Mouse (Mus musculus) heart, embryonic 11.5 days (tissue): ENCODE results near the gene Tasp1. TPM values are rescaled to one million over a fixed set of nuclear protein-coding genes. Genes with fewer than 3 reads are reported as not detected.
A peak's percentile ranks its signal among the peaks of the same experiment; 100 is the strongest.

Source experiments
- ATAC-seq: fragments of 200-750 bp; cut with Nextera tagmentation; replicated peaks from 2 replicates; pipeline ENCODE4 v1.8.0; 2017; ENCODE audit warnings: moderate library complexity; ENCODE audit not compliant: insufficient number of reproducible peaks, low FRiP score, low TSS enrichment
- H3K27ac ChIP-seq: fragments of 300-500 bp; sonication (generic); 2 replicates; pipeline ENCODE4 v1.5.1; 2014; ENCODE audit warnings: mild to moderate bottlenecking, low read depth, low read length
- H3K27me3 ChIP-seq: fragments of 300-500 bp; sonication (generic); 2 replicates; pipeline ENCODE4 v1.6.1; 2014; ENCODE audit warnings: mild to moderate bottlenecking, low read length, mixed read lengths; ENCODE audit not compliant: control insufficient read depth, insufficient read depth
- H3K36me3 ChIP-seq: fragments of 300-500 bp; sonication (generic); 2 replicates; pipeline ENCODE4 v1.6.1; 2014; ENCODE audit warnings: mild to moderate bottlenecking, low read length, moderate library complexity, mixed read lengths; ENCODE audit not compliant: control insufficient read depth, insufficient read depth
- H3K4me1 ChIP-seq: fragments of 300-500 bp; sonication (generic); 2 replicates; pipeline ENCODE4 v1.6.1; 2014; ENCODE audit warnings: low read length; ENCODE audit not compliant: control insufficient read depth, insufficient read depth
- H3K4me2 ChIP-seq: fragments of 300-500 bp; sonication (generic); 2 replicates; pipeline ENCODE4 v1.6.1; 2014; ENCODE audit warnings: mild to moderate bottlenecking, moderate library complexity
- H3K4me3 ChIP-seq: fragments of 300-500 bp; sonication (generic); 2 replicates; pipeline ENCODE4 v1.5.1; 2014; ENCODE audit warnings: low read depth, low read length
- H3K9ac ChIP-seq: fragments of 300-500 bp; sonication (generic); 2 replicates; pipeline ENCODE4 v1.6.1; 2014; ENCODE audit warnings: mild to moderate bottlenecking, low read depth, low read length, moderate library complexity
- H3K9me3 ChIP-seq: fragments of 300-500 bp; sonication (generic); replicated peaks from 2 replicates; pipeline ENCODE4 v1.6.1; 2016; ENCODE audit warnings: low read length; ENCODE audit not compliant: control insufficient read depth
- WGBS: fragments of 180-500 bp; shearing (Covaris S2); extraction: QIAGEN DNeasy Blood & Tissue Kit; methylation state at CpG from one replicate; pipeline ENCODE4 v1.1.7; 2014; ENCODE audit not compliant: insufficient replicate concordance; 5-methylcytosine and 5-hydroxymethylcytosine counted together
- polyA plus RNA-seq: library from polyadenylated mRNA; unstranded; fragments of >200 nt; fragmentation: Nextera tagmentation; extraction: Ambion mirVana; gene quantifications from 2 replicates; pipeline ENCODE4 v1.2.1, GENCODE M21; 2014

The Tasp1 gene
- 14.7 and 15.5 TPM in 2 replicates for polyA plus RNA-seq

DNA sequence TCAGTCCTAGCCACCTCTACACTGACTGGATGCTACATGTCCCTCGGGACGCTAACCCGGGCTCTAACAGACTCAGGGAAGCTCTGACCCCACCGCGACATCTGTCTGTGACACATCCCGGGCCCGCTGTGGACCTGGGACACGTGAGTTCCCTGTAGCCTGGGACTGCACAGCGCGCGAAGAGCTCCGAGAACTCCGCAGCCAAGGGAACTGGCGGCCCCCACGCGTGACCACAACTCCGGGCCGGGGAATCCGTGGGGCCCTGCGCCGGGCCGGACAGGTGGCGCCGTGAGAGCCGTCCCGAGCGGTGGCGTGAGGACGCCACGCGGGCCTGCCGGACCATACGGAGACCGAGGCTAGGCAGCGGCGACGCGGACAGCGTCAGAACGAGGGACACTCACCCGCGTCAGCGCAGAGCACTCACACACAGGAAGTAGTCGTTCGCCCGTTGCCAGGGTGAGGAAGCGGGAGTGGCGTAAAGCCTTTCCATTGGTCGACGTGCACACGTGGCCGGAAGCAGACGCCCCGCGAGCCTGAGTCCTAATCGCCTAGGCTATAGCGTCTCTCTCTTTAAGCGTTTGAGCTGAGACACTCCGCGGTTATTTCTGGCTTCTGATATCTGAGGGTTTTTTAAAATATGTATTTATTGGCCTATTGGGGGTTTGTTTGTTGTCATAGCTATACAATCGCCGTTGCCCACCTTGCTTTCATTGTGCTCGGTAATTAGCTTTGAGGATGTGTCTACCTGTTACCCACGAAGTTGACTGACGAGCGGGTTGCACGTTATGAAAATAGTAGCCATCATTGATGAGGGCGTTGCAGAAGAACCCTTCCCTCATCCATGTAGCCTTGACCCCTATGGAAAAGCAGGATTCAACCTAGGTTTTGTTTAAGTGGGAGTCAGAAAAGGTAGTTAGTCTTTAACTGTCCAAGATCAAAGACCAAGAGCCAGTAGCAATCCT lies at the start of gene Tasp1:
TSS of gene Tasp1 (minus strand) at position 453 of the 962 bp plus-strand sequence.
- Histone ChIP-seq H3K36me3 (no peaks in the 10 kb centered on the region), H3K27me3 (no peaks in the 10 kb centered on the region), H3K4me3 (peak within 1 kb of the TSS; percentile 87), H3K4me2 (peak within 1 kb of the TSS; percentile 84), H3K9ac (peak within 1 kb of the TSS; percentile 94), H3K9me3 (no peaks in the 10 kb centered on the region), H3K27ac (peak within 1 kb of the TSS; percentile 90), H3K4me1 (no peaks in the 10 kb centered on the region)
- peak; percentile 100 for ATAC-seq
- under 1% methylated on average over 68 of the region's 68 CpGs for WGBS

DNA sequence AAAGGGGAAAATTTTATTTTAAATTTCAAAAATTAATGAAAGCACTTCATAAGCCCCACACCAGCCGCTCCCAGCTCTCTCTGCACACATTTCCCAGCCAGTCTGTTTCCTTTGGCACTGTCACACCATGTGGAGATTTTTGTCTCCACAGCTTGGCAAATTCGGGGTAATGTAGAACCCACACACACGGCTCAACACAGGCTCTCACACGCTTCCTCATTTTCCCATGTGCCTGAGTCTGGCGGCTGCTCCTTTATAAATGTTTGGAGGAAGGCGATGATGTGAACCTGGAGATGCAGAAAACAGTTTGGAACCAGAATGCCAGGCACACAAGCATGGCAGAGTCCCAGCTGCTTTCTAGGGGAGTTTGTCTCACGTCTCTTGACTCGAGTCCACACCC lies 47.2 kb upstream of the Tasp1 start:
- H3K4me1 ChIP-seq = no peaks in the 10 kb centered on the region
- H3K27me3 ChIP-seq = no peaks in the 10 kb centered on the region
- no peak overlapping the region for H3K27ac ChIP-seq
- ATAC-seq = no peak
- 80% methylated on average over 8 of the region's 8 CpGs for WGBS
- H3K4me3 ChIP-seq = no peak overlapping the region
- no peaks in the 10 kb centered on the region; the same call in 1 of the 2 replicates for H3K9me3 ChIP-seq
- no peak overlapping the region for H3K4me2 ChIP-seq
- H3K9ac ChIP-seq = no peak overlapping the region
- H3K36me3 ChIP-seq = no peaks in the 10 kb centered on the region

DNA sequence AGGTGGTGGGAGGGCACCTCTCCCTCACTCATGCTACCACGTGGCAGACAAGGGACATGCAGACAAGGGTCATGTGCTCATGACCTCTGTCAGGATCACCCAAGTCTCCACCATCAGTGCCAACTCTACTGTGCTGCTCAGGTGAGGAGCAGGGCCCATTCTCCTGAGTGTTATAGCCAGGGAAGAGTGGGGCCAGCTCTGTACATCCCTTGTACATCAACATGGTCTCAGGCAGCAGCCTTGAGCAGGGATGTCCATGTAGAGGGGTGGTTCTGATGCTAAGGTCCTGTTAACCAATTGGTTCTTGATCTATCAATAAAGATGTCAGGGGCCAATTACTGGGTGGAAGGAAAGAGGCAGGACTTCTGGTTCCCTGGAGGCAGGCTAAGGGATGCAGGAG lies 42.3 kb upstream of the Tasp1 start:
- H3K27ac ChIP-seq = no peak overlapping the region
- H3K36me3 ChIP-seq = no peaks in the 10 kb centered on the region
- H3K9ac ChIP-seq = no peak overlapping the region
- WGBS = 36% methylated on average over 1 of the region's 1 CpGs
- no peak; the same call in 1 of the 2 replicates for ATAC-seq
- no peak overlapping the region for H3K4me3 ChIP-seq
- H3K27me3 ChIP-seq = no peaks in the 10 kb centered on the region
- no peaks in the 10 kb centered on the region for H3K4me1 ChIP-seq
- H3K9me3 ChIP-seq = no peaks in the 10 kb centered on the region
- no peak overlapping the region for H3K4me2 ChIP-seq

DNA sequence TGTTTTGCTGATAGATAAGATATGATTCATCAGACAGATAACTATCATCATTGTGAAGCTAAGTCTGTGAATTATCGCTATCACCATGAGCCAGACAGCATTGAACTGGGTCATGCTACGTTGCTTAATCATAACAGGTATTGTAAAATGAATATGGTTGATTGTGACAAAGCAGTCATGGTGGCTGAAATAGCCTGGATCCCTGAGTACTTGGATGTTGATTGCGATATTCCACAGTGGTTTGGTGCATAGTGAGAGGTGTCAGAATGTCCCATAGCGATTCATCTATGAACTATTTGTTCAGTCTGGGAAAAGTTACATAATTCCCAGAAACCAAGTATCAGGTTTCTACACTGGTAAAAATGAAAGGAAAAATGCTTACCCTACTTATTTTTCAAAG lies 41.0 kb upstream of the Tasp1 start:
- no peaks in the 10 kb centered on the region for H3K36me3 ChIP-seq
- H3K9me3 ChIP-seq = no peaks in the 10 kb centered on the region
- ATAC-seq = no peak
- no peak overlapping the region for H3K27ac ChIP-seq
- no peak overlapping the region for H3K4me3 ChIP-seq
- H3K9ac ChIP-seq = no peak overlapping the region
- WGBS = 87% methylated on average over 4 of the region's 4 CpGs
- H3K27me3 ChIP-seq = no peaks in the 10 kb centered on the region
- H3K4me1 ChIP-seq = no peaks in the 10 kb centered on the region
- no peak overlapping the region for H3K4me2 ChIP-seq

DNA sequence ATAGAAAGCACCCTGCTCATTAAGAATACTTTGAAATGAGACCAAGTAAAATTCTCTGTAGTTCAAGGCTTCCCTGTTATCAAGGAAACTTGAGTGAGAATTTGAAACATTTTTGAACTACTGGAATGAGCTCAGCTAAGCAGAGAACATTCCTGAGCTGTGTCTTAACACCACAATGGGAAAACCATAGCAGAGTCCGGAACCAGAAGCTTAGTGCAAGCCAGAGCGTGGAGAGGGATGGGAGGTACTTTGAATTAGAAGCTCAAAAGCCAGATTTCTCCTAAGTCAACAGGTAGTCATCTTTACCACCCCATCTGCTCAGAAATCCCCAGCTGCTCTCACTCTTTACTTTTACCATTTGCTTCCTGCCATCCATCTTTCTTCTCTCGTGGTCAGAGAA lies 38.3 kb upstream of the Tasp1 start:
- WGBS = 57% methylated on average over 3 of the region's 3 CpGs
- no peak overlapping the region for H3K4me3 ChIP-seq
- H3K36me3 ChIP-seq = no peaks in the 10 kb centered on the region
- H3K27me3 ChIP-seq = no peaks in the 10 kb centered on the region
- H3K9me3 ChIP-seq = no peaks in the 10 kb centered on the region
- no peak for ATAC-seq
- H3K27ac ChIP-seq = no peak overlapping the region
- H3K4me1 ChIP-seq = no peaks in the 10 kb centered on the region
- no peak overlapping the region for H3K9ac ChIP-seq
- H3K4me2 ChIP-seq = no peak overlapping the region

DNA sequence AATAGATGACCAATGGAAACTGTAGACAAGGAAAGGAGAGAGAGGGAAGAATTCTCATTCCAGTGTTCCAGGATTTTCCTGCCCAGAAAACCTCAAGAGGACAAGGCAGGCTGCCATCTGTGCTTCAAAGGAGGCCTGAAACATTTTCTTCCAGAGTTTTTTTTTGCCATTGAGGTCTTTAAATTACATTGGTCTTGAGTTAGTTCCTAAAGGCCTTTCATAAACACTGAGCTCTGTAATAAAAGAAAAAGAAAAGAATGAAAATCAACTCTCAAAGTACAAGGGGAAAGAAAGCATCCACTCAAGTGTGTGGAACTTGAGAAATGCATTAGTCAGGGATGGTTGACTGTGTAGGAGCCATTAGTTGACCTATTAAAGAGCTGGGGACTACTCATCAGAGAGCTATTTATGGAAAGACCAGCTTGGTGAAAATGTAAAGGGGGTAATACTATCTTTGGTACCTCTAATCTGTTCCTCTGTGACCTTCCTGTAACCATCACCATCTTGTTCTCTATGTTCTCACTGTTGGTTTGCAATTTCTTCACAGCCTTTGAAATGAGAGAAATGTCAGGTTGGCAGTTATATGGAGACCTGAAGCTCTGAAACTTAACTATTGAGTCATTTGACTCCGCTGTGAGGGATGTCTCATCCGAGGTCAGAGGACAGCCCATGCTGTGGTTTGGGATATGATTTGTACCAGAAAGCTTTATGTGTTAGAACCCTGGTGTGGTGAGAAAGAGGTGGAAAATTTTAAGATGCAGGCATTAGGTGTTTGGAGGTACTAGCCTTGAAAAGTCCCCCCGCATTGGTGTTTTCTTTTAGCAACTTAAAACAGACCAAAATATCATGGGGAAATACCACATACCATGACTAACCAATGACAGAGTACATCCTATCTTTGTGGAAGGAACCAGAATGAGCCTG lies 34.2 kb upstream of the Tasp1 start:
- Histone ChIP-seq H3K36me3 (no peaks in the 10 kb centered on the region), H3K27me3 (no peaks in the 10 kb centered on the region), H3K9me3 (no peaks in the 10 kb centered on the region), H3K27ac (no peak overlapping the region), H3K4me3 (no peak overlapping the region), H3K4me1 (no peaks in the 10 kb centered on the region), H3K9ac (no peak overlapping the region), H3K4me2 (no peak overlapping the region)
- 81% methylated on average over 3 of the region's 3 CpGs for WGBS
- ATAC-seq = no peak

DNA sequence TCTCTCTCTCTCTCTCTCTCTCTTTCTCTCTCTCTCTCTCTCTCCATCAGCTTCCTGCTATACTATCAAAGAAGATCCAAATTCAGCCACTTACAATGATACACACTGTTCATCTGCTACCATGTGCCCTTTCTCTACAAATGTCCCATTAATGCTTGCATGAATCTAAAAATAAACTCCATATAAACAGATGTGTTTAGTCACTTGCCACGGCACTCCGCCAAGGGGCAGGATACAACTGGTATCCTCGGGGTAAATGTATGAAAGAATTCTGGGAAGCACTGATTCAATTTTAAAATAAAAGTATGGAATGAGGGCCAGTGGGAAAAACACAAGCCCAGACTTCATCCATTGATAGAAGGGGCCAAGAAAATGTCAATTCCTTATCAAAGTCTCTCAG lies 33.4 kb upstream of the Tasp1 start:
- ATAC-seq = no peak
- Histone ChIP-seq H3K4me2 (no peak overlapping the region), H3K4me3 (no peak overlapping the region), H3K9me3 (no peaks in the 10 kb centered on the region), H3K36me3 (no peaks in the 10 kb centered on the region), H3K27me3 (no peaks in the 10 kb centered on the region), H3K27ac (no peak overlapping the region), H3K9ac (no peak overlapping the region), H3K4me1 (no peaks in the 10 kb centered on the region)
- 77% methylated on average over 3 of the region's 3 CpGs for WGBS

DNA sequence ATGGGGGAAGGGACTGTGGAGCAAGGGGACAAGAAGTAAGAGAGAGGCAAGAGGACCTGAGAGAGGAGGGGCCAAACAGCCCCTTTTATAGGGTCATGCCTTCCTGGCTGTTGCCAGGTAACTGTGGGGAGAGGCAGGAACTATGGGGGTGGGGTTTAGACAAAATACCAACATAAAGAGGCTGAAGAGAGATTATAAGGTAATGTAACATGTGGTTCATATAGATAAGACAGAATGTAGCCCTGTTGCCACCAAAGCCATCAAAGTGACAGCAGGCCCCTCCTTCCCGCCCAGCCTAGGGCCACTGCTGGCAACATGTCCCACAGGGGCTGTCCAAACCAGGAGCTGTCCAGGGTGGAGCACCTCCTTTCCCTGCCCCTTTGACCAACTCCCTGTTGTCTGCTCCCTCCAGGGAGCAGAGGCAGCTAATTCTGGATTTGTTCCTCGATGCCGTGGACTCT lies 30.6 kb upstream of the Tasp1 start:
- WGBS = 54% methylated on average over 3 of the region's 3 CpGs
- Histone ChIP-seq H3K27me3 (no peaks in the 10 kb centered on the region), H3K4me3 (no peak overlapping the region), H3K9me3 (no peaks in the 10 kb centered on the region), H3K4me2 (no peak overlapping the region), H3K4me1 (no peaks in the 10 kb centered on the region), H3K9ac (no peak overlapping the region), H3K36me3 (no peaks in the 10 kb centered on the region), H3K27ac (no peak overlapping the region)
- peak; percentile 87 for ATAC-seq
